Mouse (Mus musculus): ENCODE measurements around the gene Soga1. TPM values are rescaled to one million over a fixed set of nuclear protein-coding genes. Genes with fewer than 3 reads are reported as not detected.

Gene Soga1
- polyA plus RNA-seq, 1 experiment: 40.2 TPM

- peak; percentile 96 for DNase-seq (ENCODE audit: low read depth)
Observed at GRCm38 (mm10) chr2:157049831-157050243, 29.2 kb downstream of the Soga1 start.

GRCm38 (mm10) chr2:157048395-157049181 lies 30.5 kb downstream of the Soga1 start:
- TF ChIP-seq POLR2A (IDR thresholded peaks at IDR 0.05; ENCODE audit: borderline replicate concordance, extremely low read depth, insufficient read depth, insufficient read length, poor library complexity, severe bottlenecking): no peak
- no peak for TF ChIP-seq CTCF (IDR thresholded peaks at IDR 0.05; ENCODE audit: borderline replicate concordance, extremely low read depth, insufficient read depth, insufficient read length)
- peak; percentile 71 for DNase-seq (ENCODE audit: low read depth)

More at GRCm38 (mm10) chr2:157049831-157050243, 29.2 kb downstream of the Soga1 start:
- TF ChIP-seq CTCF (IDR thresholded peaks at IDR 0.05; ENCODE audit: borderline replicate concordance, extremely low read depth, insufficient read depth, insufficient read length): no peak
- TF ChIP-seq POLR2A (IDR thresholded peaks at IDR 0.05; ENCODE audit: borderline replicate concordance, extremely low read depth, insufficient read depth, insufficient read length, poor library complexity, severe bottlenecking): no peak

GRCm38 (mm10) chr2:157046956-157047355 lies 32.1 kb downstream of the Soga1 start:
- TF ChIP-seq CTCF (IDR thresholded peaks at IDR 0.05; ENCODE audit: borderline replicate concordance, extremely low read depth, insufficient read depth, insufficient read length) (no peak), POLR2A (IDR thresholded peaks at IDR 0.05; ENCODE audit: borderline replicate concordance, extremely low read depth, insufficient read depth, insufficient read length, poor library complexity, severe bottlenecking) (no peak)

GRCm38 (mm10) chr2:157045932-157046331 lies 33.1 kb downstream of the Soga1 start:
- TF ChIP-seq POLR2A (IDR thresholded peaks at IDR 0.05; ENCODE audit: borderline replicate concordance, extremely low read depth, insufficient read depth, insufficient read length, poor library complexity, severe bottlenecking): no peak
- no peak for TF ChIP-seq CTCF (IDR thresholded peaks at IDR 0.05; ENCODE audit: borderline replicate concordance, extremely low read depth, insufficient read depth, insufficient read length)
- DNase-seq (ENCODE audit: low read depth): no peak

More at GRCm38 (mm10) chr2:157046956-157047355, 32.1 kb downstream of the Soga1 start:
- DNase-seq (ENCODE audit: low read depth): no peak

GRCm38 (mm10) chr2:157043987-157044386 lies 35.1 kb downstream of the Soga1 start:
- DNase-seq (ENCODE audit: low read depth): peak; percentile 39

GRCm38 (mm10) chr2:157043556-157043955 lies 35.5 kb downstream of the Soga1 start:
- TF ChIP-seq POLR2A (IDR thresholded peaks at IDR 0.05; ENCODE audit: borderline replicate concordance, extremely low read depth, insufficient read depth, insufficient read length, poor library complexity, severe bottlenecking) (no peak), CTCF (IDR thresholded peaks at IDR 0.05; ENCODE audit: borderline replicate concordance, extremely low read depth, insufficient read depth, insufficient read length) (no peak)
- peak; percentile 67 for DNase-seq (ENCODE audit: low read depth)

More at GRCm38 (mm10) chr2:157043987-157044386, 35.1 kb downstream of the Soga1 start:
- TF ChIP-seq CTCF (IDR thresholded peaks at IDR 0.05; ENCODE audit: borderline replicate concordance, extremely low read depth, insufficient read depth, insufficient read length) (peak; percentile 36; the same call in 1 of the 2 replicates), POLR2A (IDR thresholded peaks at IDR 0.05; ENCODE audit: borderline replicate concordance, extremely low read depth, insufficient read depth, insufficient read length, poor library complexity, severe bottlenecking) (no peak)

- TF ChIP-seq CTCF (IDR thresholded peaks at IDR 0.05; ENCODE audit: borderline replicate concordance, extremely low read depth, insufficient read depth, insufficient read length) (no peak), POLR2A (IDR thresholded peaks at IDR 0.05; ENCODE audit: borderline replicate concordance, extremely low read depth, insufficient read depth, insufficient read length, poor library complexity, severe bottlenecking) (no peak)
Observed at GRCm38 (mm10) chr2:157041421-157041820, 37.6 kb downstream of the Soga1 start.

GRCm38 (mm10) chr2:157040649-157041046 lies 38.4 kb downstream of the Soga1 start:
- TF ChIP-seq POLR2A (IDR thresholded peaks at IDR 0.05; ENCODE audit: borderline replicate concordance, extremely low read depth, insufficient read depth, insufficient read length, poor library complexity, severe bottlenecking) (no peak), CTCF (IDR thresholded peaks at IDR 0.05; ENCODE audit: borderline replicate concordance, extremely low read depth, insufficient read depth, insufficient read length) (no peak)
- no peak for DNase-seq (ENCODE audit: low read depth)

More at GRCm38 (mm10) chr2:157041421-157041820, 37.6 kb downstream of the Soga1 start:
- no peak for DNase-seq (ENCODE audit: low read depth)

GRCm38 (mm10) chr2:157039900-157040648 lies 39.0 kb downstream of the Soga1 start:
- TF ChIP-seq POLR2A (IDR thresholded peaks at IDR 0.05; ENCODE audit: borderline replicate concordance, extremely low read depth, insufficient read depth, insufficient read length, poor library complexity, severe bottlenecking) (no peak), CTCF (IDR thresholded peaks at IDR 0.05; ENCODE audit: borderline replicate concordance, extremely low read depth, insufficient read depth, insufficient read length) (0 out of 2 replicates have a peak, but pooled peaks have one; percentile 10)
- peak; percentile 62 for DNase-seq (ENCODE audit: low read depth)

GRCm38 (mm10) chr2:157037303-157037702 lies 41.8 kb downstream of the Soga1 start:
- no peak for DNase-seq (ENCODE audit: low read depth)
- TF ChIP-seq POLR2A (IDR thresholded peaks at IDR 0.05; ENCODE audit: borderline replicate concordance, extremely low read depth, insufficient read depth, insufficient read length, poor library complexity, severe bottlenecking) (no peak), CTCF (IDR thresholded peaks at IDR 0.05; ENCODE audit: borderline replicate concordance, extremely low read depth, insufficient read depth, insufficient read length) (no peak)

GRCm38 (mm10) chr2:157036400-157036799 lies 42.7 kb downstream of the Soga1 start:
- DNase-seq (ENCODE audit: low read depth): no peak
- no peak for TF ChIP-seq CTCF (IDR thresholded peaks at IDR 0.05; ENCODE audit: borderline replicate concordance, extremely low read depth, insufficient read depth, insufficient read length)
- TF ChIP-seq POLR2A (IDR thresholded peaks at IDR 0.05; ENCODE audit: borderline replicate concordance, extremely low read depth, insufficient read depth, insufficient read length, poor library complexity, severe bottlenecking): no peak
